Mouse (Mus musculus): ENCODE measurements around the gene Gm10961. TPM values are rescaled to one million over a fixed set of nuclear protein-coding genes. Genes with fewer than 3 reads are reported as not detected.

The Gm10961 gene
- polyA plus RNA-seq, 1 experiment from 2014 or later: not detected

- no peaks in the 10 kb centered on the region for H3K4me1 ChIP-seq (ENCODE audit: control insufficient read depth, insufficient read depth, low read length)
- DNase-seq (peak; percentile 18), ATAC-seq (ENCODE audit: low FRiP score, low TSS enrichment) (no peak)
- H3K36me3 ChIP-seq (ENCODE audit: control insufficient read depth, insufficient read depth, low read length): peaks cover 49% of the 10 kb centered on the region
- no peak overlapping the region for H3K4me2 ChIP-seq (ENCODE audit: low read length)
- H3K9me3 ChIP-seq (ENCODE audit: control insufficient read depth, low read length): no peaks in the 10 kb centered on the region
- H3K4me3 ChIP-seq (replicated peaks; ENCODE audit: low read depth, low read length): no peak overlapping the region
- no peak overlapping the region for H3K9ac ChIP-seq (replicated peaks; ENCODE audit: low read length)
- no peak overlapping the region for H3K27ac ChIP-seq (replicated peaks; ENCODE audit: low read depth, low read length)
- 89% methylated on average over 1 of the region's 1 CpGs for WGBS
- H3K27me3 ChIP-seq (ENCODE audit: control insufficient read depth, insufficient read depth, low read length): no peaks in the 10 kb centered on the region
These were observed 27.9 kb downstream of the Gm10961 start for GRCm38 (mm10) chr3:107659000-107659399.

- Histone ChIP-seq H3K4me2 (ENCODE audit: low read length) (no peak overlapping the region), H3K4me3 (replicated peaks; ENCODE audit: low read depth, low read length) (no peak overlapping the region), H3K4me1 (ENCODE audit: control insufficient read depth, insufficient read depth, low read length) (no peaks in the 10 kb centered on the region), H3K27ac (replicated peaks; ENCODE audit: low read depth, low read length) (no peak overlapping the region), H3K9ac (replicated peaks; ENCODE audit: low read length) (no peak overlapping the region), H3K36me3 (ENCODE audit: control insufficient read depth, insufficient read depth, low read length) (peaks cover 98% of the 10 kb centered on the region), H3K9me3 (ENCODE audit: control insufficient read depth, low read length) (no peaks in the 10 kb centered on the region), H3K27me3 (ENCODE audit: control insufficient read depth, insufficient read depth, low read length) (no peaks in the 10 kb centered on the region)
- WGBS: 96% methylated on average over 1 of the region's 1 CpGs
- no peak for ATAC-seq (ENCODE audit: low FRiP score, low TSS enrichment)
- no peak for DNase-seq
These were observed 33.5 kb downstream of the Gm10961 start for GRCm38 (mm10) chr3:107664641-107665040.

- 91% methylated on average over 6 of the region's 6 CpGs for WGBS
- Histone ChIP-seq H3K9me3 (ENCODE audit: control insufficient read depth, low read length) (no peaks in the 10 kb centered on the region), H3K36me3 (ENCODE audit: control insufficient read depth, insufficient read depth, low read length) (peaks cover 96% of the 10 kb centered on the region), H3K27me3 (ENCODE audit: control insufficient read depth, insufficient read depth, low read length) (no peaks in the 10 kb centered on the region), H3K9ac (replicated peaks; ENCODE audit: low read length) (no peak overlapping the region), H3K4me2 (ENCODE audit: low read length) (no peak overlapping the region), H3K4me3 (replicated peaks; ENCODE audit: low read depth, low read length) (no peak overlapping the region), H3K27ac (replicated peaks; ENCODE audit: low read depth, low read length) (no peak overlapping the region), H3K4me1 (ENCODE audit: control insufficient read depth, insufficient read depth, low read length) (no peaks in the 10 kb centered on the region)
- ATAC-seq (ENCODE audit: low FRiP score, low TSS enrichment): no peak
- DNase-seq: no peak
These were observed 36.3 kb downstream of the Gm10961 start for GRCm38 (mm10) chr3:107667426-107667825.

- ATAC-seq (ENCODE audit: low FRiP score, low TSS enrichment): no peak
- no peaks in the 10 kb centered on the region for H3K4me1 ChIP-seq (ENCODE audit: control insufficient read depth, insufficient read depth, low read length)
- no peak overlapping the region for H3K27ac ChIP-seq (replicated peaks; ENCODE audit: low read depth, low read length)
- WGBS: 97% methylated on average over 7 of the region's 7 CpGs
- H3K27me3 ChIP-seq (ENCODE audit: control insufficient read depth, insufficient read depth, low read length): no peaks in the 10 kb centered on the region
- no peak for DNase-seq
- no peak overlapping the region for H3K4me3 ChIP-seq (replicated peaks; ENCODE audit: low read depth, low read length)
- no peak overlapping the region for H3K9ac ChIP-seq (replicated peaks; ENCODE audit: low read length)
- H3K36me3 ChIP-seq (ENCODE audit: control insufficient read depth, insufficient read depth, low read length): peaks cover 92% of the 10 kb centered on the region
- no peak overlapping the region for H3K4me2 ChIP-seq (ENCODE audit: low read length)
- no peaks in the 10 kb centered on the region for H3K9me3 ChIP-seq (ENCODE audit: control insufficient read depth, low read length)
These were observed 37.7 kb downstream of the Gm10961 start for GRCm38 (mm10) chr3:107668786-107669185.

GRCm38 (mm10) chr3:107670500-107670899 is 39.4 kb downstream of the Gm10961 start:
- ATAC-seq (ENCODE audit: low FRiP score, low TSS enrichment) (no peak), DNase-seq (no peak)
- Histone ChIP-seq H3K9me3 (ENCODE audit: control insufficient read depth, low read length) (no peaks in the 10 kb centered on the region), H3K4me3 (replicated peaks; ENCODE audit: low read depth, low read length) (no peak overlapping the region), H3K4me1 (ENCODE audit: control insufficient read depth, insufficient read depth, low read length) (no peaks in the 10 kb centered on the region), H3K4me2 (ENCODE audit: low read length) (no peak overlapping the region), H3K9ac (replicated peaks; ENCODE audit: low read length) (no peak overlapping the region), H3K27ac (replicated peaks; ENCODE audit: low read depth, low read length) (no peak overlapping the region), H3K36me3 (ENCODE audit: control insufficient read depth, insufficient read depth, low read length) (peaks cover 92% of the 10 kb centered on the region), H3K27me3 (ENCODE audit: control insufficient read depth, insufficient read depth, low read length) (no peaks in the 10 kb centered on the region)
- 91% methylated on average over 4 of the region's 4 CpGs for WGBS

GRCm38 (mm10) chr3:107671509-107671908 is 40.4 kb downstream of the Gm10961 start:
- no peak overlapping the region for H3K9ac ChIP-seq (replicated peaks; ENCODE audit: low read length)
- 96% methylated on average over 2 of the region's 2 CpGs for WGBS
- no peaks in the 10 kb centered on the region for H3K27me3 ChIP-seq (ENCODE audit: control insufficient read depth, insufficient read depth, low read length)
- no peak overlapping the region for H3K4me2 ChIP-seq (ENCODE audit: low read length)
- H3K9me3 ChIP-seq (ENCODE audit: control insufficient read depth, low read length): no peaks in the 10 kb centered on the region
- H3K4me1 ChIP-seq (ENCODE audit: control insufficient read depth, insufficient read depth, low read length): no peaks in the 10 kb centered on the region
- DNase-seq: no peak
- ATAC-seq (ENCODE audit: low FRiP score, low TSS enrichment): no peak
- H3K36me3 ChIP-seq (ENCODE audit: control insufficient read depth, insufficient read depth, low read length): peaks cover 91% of the 10 kb centered on the region
- H3K27ac ChIP-seq (replicated peaks; ENCODE audit: low read depth, low read length): no peak overlapping the region
- no peak overlapping the region for H3K4me3 ChIP-seq (replicated peaks; ENCODE audit: low read depth, low read length)

GRCm38 (mm10) chr3:107680790-107681576 is 49.9 kb downstream of the Gm10961 start:
- H3K27me3 ChIP-seq (ENCODE audit: control insufficient read depth, insufficient read depth, low read length): no peaks in the 10 kb centered on the region
- H3K27ac ChIP-seq (replicated peaks; ENCODE audit: low read depth, low read length): peak overlapping the region; percentile 14; the same call in 1 of the 2 replicates
- DNase-seq: peak; percentile 60
- peaks cover 4% of the 10 kb centered on the region; the same call in 1 of the 2 replicates for H3K4me1 ChIP-seq (ENCODE audit: control insufficient read depth, insufficient read depth, low read length)
- 42% methylated on average over 7 of the region's 7 CpGs for WGBS
- H3K4me2 ChIP-seq (ENCODE audit: low read length): no peak overlapping the region
- no peak overlapping the region for H3K4me3 ChIP-seq (replicated peaks; ENCODE audit: low read depth, low read length)
- no peak for ATAC-seq (ENCODE audit: low FRiP score, low TSS enrichment)
- H3K9me3 ChIP-seq (ENCODE audit: control insufficient read depth, low read length): no peaks in the 10 kb centered on the region
- H3K36me3 ChIP-seq (ENCODE audit: control insufficient read depth, insufficient read depth, low read length): peaks cover 11% of the 10 kb centered on the region; the same call in 1 of the 2 replicates
- H3K9ac ChIP-seq (replicated peaks; ENCODE audit: low read length): no peak overlapping the region

Data from midbrain, embryonic 14.5 days (tissue).